Mouse (Mus musculus): ENCODE measurements around the gene Mtus2. TPM values are rescaled to one million over a fixed set of nuclear protein-coding genes. Genes with fewer than 3 reads are reported as not detected.
"Not testable (repeated sequence)": the region's sequence is repeated elsewhere in the genome, so short reads cannot be mapped to it uniquely, and the experiment has no call there.

The Mtus2 gene
- polyA plus RNA-seq, 1 experiment from 2014 or later: 20.4 TPM

DNA sequence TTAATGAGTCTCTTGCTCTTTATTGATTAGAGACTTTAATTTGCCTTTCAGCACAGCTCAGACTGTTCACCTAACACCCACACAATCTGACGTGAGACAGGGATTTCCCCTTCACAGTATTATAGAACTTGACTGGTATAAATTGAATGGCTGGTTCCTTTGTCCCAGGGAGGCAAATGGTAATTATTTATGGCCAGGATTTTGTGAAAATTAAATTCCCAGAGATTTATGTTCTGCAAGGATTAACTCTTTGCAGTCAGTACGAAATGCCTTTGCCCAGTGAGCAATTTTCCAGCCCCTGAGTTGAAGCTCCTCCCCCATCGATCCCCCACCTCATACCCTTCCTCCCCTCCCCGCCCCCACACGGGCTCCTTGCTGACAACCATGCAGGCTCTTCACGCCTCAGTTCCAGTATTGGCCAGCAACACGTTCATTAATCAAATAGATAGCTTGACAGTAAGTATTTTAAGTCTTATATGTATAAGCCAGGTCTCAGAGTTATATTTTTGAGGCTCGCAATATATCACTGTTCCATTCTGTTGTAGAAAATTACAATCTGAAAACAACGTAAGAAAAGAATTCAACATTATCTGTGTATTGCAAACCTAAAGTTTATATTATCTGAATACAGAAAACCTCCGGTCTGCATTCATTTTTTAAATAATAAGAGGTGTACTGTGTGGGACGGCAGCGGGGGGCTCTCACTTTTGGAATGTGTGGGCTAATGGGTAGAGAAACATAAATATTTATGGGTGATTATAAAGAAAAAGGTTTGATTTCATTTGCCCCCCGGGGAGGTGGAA is 195.7 kb downstream of the Mtus2 start:
- Histone ChIP-seq H3K4me3 (ENCODE audit: low read length) (no peak overlapping the region), H3K9ac (ENCODE audit: low read depth, low read length) (no peak overlapping the region), H3K27ac (ENCODE audit: low read length) (no peak overlapping the region), H3K9me3 (ENCODE audit: control insufficient read depth, low read length) (no peaks in the 10 kb centered on the region), H3K27me3 (replicated peaks; ENCODE audit: control insufficient read depth, insufficient read depth, low read length) (no peaks in the 10 kb centered on the region), H3K4me2 (ENCODE audit: low read depth, low read length) (no peak overlapping the region), H3K36me3 (ENCODE audit: control insufficient read depth, insufficient read depth, low read length) (no peaks in the 10 kb centered on the region), H3K4me1 (ENCODE audit: control insufficient read depth, insufficient read depth, low read length) (no peaks in the 10 kb centered on the region)
- ATAC-seq: no peak
- WGBS: 60% methylated on average over 13 of the region's 13 CpGs

- Histone ChIP-seq H3K36me3 (ENCODE audit: control insufficient read depth, insufficient read depth, low read length) (no peaks in the 10 kb centered on the region), H3K4me1 (ENCODE audit: control insufficient read depth, insufficient read depth, low read length) (no peaks in the 10 kb centered on the region), H3K4me2 (ENCODE audit: low read depth, low read length) (no peak overlapping the region), H3K9ac (ENCODE audit: low read depth, low read length) (no peak overlapping the region), H3K27ac (ENCODE audit: low read length) (no peak overlapping the region), H3K9me3 (ENCODE audit: control insufficient read depth, low read length) (no peaks in the 10 kb centered on the region), H3K27me3 (replicated peaks; ENCODE audit: control insufficient read depth, insufficient read depth, low read length) (no peaks in the 10 kb centered on the region), H3K4me3 (ENCODE audit: low read length) (no peak overlapping the region)
- WGBS: 66% methylated on average over 9 of the region's 9 CpGs
- ATAC-seq: no peak
These were observed 196.2 kb downstream of the Mtus2 start for GRCm38 (mm10) chr5:148153403-148153713.

DNA sequence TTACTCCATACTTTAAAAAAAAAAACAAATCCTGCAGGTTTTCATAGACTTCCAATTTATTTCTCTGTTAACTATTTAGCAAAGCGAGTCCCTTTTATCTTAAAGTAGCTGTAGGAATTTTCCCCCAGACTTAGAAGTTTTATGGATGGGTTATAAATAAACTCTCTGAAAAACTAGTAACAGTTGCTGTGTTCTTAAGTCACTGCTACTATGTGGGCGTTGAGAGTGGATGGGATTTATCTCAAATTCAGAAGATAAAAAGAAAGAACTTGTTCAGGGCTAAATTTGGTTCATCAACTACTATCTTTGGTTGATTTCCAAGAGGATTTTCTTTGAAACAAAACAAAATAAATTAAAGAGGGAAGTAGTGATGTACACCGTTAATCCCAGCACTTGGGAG is 197.6 kb downstream of the Mtus2 start:
- no peak overlapping the region for H3K27ac ChIP-seq (ENCODE audit: low read length)
- ATAC-seq: no peak
- H3K36me3 ChIP-seq (ENCODE audit: control insufficient read depth, insufficient read depth, low read length): no peaks in the 10 kb centered on the region
- H3K4me3 ChIP-seq (ENCODE audit: low read length): no peak overlapping the region
- H3K27me3 ChIP-seq (replicated peaks; ENCODE audit: control insufficient read depth, insufficient read depth, low read length): no peaks in the 10 kb centered on the region
- WGBS: 84% methylated on average over 3 of the region's 3 CpGs
- no peaks in the 10 kb centered on the region for H3K4me1 ChIP-seq (ENCODE audit: control insufficient read depth, insufficient read depth, low read length)
- no peak overlapping the region for H3K4me2 ChIP-seq (ENCODE audit: low read depth, low read length)
- H3K9ac ChIP-seq (ENCODE audit: low read depth, low read length): no peak overlapping the region
- no peaks in the 10 kb centered on the region for H3K9me3 ChIP-seq (ENCODE audit: control insufficient read depth, low read length)

DNA sequence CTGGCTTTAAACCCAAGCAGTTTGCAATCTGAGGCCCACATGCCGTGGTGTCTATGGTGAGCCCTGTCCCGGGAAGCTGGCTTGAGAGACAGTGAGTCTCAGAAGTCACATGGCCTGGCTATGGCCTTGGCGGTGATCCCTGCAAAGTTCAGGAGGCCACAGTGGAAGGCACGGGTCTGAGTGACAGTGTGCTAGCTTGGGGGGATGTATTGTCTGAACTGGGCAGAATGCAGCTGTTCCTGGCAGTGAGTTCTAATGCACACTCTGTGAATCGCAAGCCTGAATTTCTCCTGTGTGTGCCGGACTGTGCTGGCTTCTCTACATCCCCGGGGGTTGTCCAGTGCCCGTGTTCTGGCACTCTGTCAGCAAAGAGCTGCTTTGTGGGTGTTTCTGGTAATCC is 202.2 kb downstream of the Mtus2 start:
- no peak for ATAC-seq
- no peaks in the 10 kb centered on the region for H3K9me3 ChIP-seq (ENCODE audit: control insufficient read depth, low read length)
- H3K27ac ChIP-seq (ENCODE audit: low read length): no peak overlapping the region
- 65% methylated on average over 8 of the region's 8 CpGs for WGBS
- H3K9ac ChIP-seq (ENCODE audit: low read depth, low read length): no peak overlapping the region
- no peaks in the 10 kb centered on the region for H3K27me3 ChIP-seq (replicated peaks; ENCODE audit: control insufficient read depth, insufficient read depth, low read length)
- no peak overlapping the region for H3K4me2 ChIP-seq (ENCODE audit: low read depth, low read length)
- no peaks in the 10 kb centered on the region for H3K4me1 ChIP-seq (ENCODE audit: control insufficient read depth, insufficient read depth, low read length)
- no peak overlapping the region for H3K4me3 ChIP-seq (ENCODE audit: low read length)
- H3K36me3 ChIP-seq (ENCODE audit: control insufficient read depth, insufficient read depth, low read length): no peaks in the 10 kb centered on the region

DNA sequence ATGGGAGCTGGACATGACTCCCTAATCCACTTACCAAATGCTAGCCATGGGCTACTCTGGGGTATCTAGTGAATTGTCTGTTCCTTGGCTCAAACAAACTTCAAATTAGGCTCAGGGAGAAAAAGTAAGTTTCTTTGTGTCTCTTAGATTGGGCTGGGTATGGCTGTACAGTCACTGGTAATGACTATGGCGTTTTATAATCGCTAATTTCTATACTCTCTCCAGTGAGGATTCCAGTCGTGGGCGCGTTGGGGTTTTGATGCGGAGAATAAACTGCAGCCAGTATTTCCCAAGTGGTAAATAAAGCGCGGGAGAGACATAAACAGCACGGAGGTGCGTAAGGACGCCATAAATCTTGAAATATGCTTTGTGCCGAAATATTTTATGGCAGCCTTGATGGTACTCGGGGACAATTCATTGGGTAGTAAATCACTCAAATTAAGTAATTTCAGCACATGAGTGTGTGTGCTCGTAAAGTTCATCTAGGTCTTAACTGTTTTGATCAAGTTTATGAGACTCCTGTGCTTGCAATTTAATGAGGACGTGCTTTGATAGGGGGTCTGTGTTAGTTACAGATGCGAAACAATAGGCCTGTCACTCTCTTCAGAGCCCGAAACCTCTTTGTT is 203.5 kb downstream of the Mtus2 start:
- Histone ChIP-seq H3K27ac (ENCODE audit: low read length) (no peak overlapping the region), H3K4me1 (ENCODE audit: control insufficient read depth, insufficient read depth, low read length) (no peaks in the 10 kb centered on the region), H3K36me3 (ENCODE audit: control insufficient read depth, insufficient read depth, low read length) (no peaks in the 10 kb centered on the region), H3K9me3 (ENCODE audit: control insufficient read depth, low read length) (no peaks in the 10 kb centered on the region), H3K4me2 (ENCODE audit: low read depth, low read length) (no peak overlapping the region), H3K9ac (ENCODE audit: low read depth, low read length) (no peak overlapping the region), H3K4me3 (ENCODE audit: low read length) (no peak overlapping the region), H3K27me3 (replicated peaks; ENCODE audit: control insufficient read depth, insufficient read depth, low read length) (no peaks in the 10 kb centered on the region)
- WGBS: 76% methylated on average over 17 of the region's 17 CpGs
- no peak for ATAC-seq

DNA sequence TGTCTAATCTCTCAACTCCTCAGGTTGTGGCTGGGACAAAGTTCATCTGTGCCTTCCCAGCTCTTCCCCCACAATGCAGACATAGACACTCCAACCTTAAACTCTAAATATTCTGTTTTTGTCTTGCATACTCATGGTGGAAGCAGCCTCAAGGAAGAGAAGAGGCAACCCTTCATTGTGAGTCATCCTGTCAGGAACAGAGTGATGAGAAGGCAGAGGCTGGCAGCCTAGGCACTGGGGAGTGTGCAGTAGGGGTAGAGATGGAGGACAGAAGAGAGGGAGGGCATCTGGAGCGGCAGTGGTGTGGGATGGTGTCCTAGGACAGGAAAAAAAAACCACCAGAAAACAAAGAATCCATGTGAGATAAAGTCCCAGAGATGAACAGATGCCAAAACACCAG is 208.0 kb downstream of the Mtus2 start:
- no peaks in the 10 kb centered on the region for H3K36me3 ChIP-seq (ENCODE audit: control insufficient read depth, insufficient read depth, low read length)
- ATAC-seq: no peak
- H3K9ac ChIP-seq (ENCODE audit: low read depth, low read length): no peak overlapping the region
- no peak overlapping the region for H3K27ac ChIP-seq (ENCODE audit: low read length)
- H3K4me1 ChIP-seq (ENCODE audit: control insufficient read depth, insufficient read depth, low read length): no peaks in the 10 kb centered on the region
- H3K4me2 ChIP-seq (ENCODE audit: low read depth, low read length): no peak overlapping the region
- H3K27me3 ChIP-seq (replicated peaks; ENCODE audit: control insufficient read depth, insufficient read depth, low read length): no peaks in the 10 kb centered on the region
- WGBS: 86% methylated on average over 1 of the region's 1 CpGs
- no peaks in the 10 kb centered on the region for H3K9me3 ChIP-seq (ENCODE audit: control insufficient read depth, low read length)
- no peak overlapping the region for H3K4me3 ChIP-seq (ENCODE audit: low read length)

- 44% methylated on average over 4 of the region's 4 CpGs for WGBS
- no peak for ATAC-seq
- no peaks in the 10 kb centered on the region for H3K27me3 ChIP-seq (replicated peaks; ENCODE audit: control insufficient read depth, insufficient read depth, low read length)
- H3K4me1 ChIP-seq (ENCODE audit: control insufficient read depth, insufficient read depth, low read length): no peaks in the 10 kb centered on the region
- no peak overlapping the region for H3K4me3 ChIP-seq (ENCODE audit: low read length)
- no peaks in the 10 kb centered on the region for H3K36me3 ChIP-seq (ENCODE audit: control insufficient read depth, insufficient read depth, low read length)
- no peak overlapping the region for H3K9ac ChIP-seq (ENCODE audit: low read depth, low read length)
- H3K9me3 ChIP-seq (ENCODE audit: control insufficient read depth, low read length): no peaks in the 10 kb centered on the region
- H3K27ac ChIP-seq (ENCODE audit: low read length): no peak overlapping the region
- H3K4me2 ChIP-seq (ENCODE audit: low read depth, low read length): no peak overlapping the region
These were observed 218.0 kb downstream of the Mtus2 start for GRCm38 (mm10) chr5:148175091-148175490.

DNA sequence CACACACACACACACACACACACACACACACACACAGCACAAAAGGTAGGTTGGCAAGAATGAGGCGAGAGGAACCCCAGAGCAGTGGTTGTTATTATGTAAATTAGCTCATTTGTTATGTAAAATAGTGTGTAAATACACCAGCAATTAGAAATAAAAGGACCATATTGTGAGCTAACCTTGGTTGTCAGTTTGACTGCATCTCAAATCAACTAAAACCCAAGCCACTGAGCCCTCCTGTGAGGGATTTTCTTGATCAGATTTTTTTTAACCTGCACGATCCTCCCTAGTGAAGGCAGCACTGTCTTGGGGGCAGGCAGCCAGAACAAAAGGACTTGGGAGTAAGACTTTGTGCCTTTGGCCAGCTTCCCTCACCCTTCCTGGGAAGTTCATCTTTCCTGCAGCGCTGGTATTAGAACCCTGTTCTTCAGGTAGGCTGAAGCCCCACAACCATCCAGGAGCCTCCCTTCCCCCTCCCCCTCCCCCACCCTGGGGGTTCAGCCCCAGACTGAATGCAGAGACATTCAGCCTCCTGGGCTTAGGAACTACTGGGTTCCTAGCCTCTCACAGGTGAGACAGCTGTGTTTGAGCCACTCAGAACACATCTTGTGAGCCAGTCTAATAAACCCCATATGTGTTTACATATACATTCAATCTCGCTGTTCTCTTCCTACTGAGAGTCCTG is 218.8 kb downstream of the Mtus2 start:
- WGBS: 73% methylated on average over 4 of the region's 4 CpGs
- ATAC-seq: no peak
- H3K36me3 ChIP-seq (ENCODE audit: control insufficient read depth, insufficient read depth, low read length): no peaks in the 10 kb centered on the region

DNA sequence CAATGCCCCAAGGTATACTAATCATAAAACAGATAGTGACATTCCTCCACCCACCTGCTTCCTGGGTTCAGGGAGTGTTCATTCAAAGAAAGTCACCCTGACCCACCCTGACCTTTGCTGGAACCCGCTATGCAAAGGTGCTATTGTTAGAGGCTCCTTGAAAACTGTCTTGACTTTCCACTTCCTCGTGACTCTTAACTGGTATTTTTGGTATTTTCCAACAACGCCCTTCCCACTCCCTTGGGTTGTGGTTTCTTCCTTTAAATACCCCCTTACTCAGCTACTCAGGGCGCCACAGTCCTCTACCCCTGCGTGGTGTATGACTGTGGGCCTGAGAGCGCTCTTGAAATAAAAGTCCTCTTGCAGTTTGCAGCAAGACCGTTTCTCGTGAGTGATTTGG is 219.4 kb downstream of the Mtus2 start:
- H3K9me3 ChIP-seq (ENCODE audit: control insufficient read depth, low read length); H3K9ac ChIP-seq (ENCODE audit: low read depth, low read length); ATAC-seq; H3K27ac ChIP-seq (ENCODE audit: low read length); H3K4me2 ChIP-seq (ENCODE audit: low read depth, low read length); H3K4me1 ChIP-seq (ENCODE audit: control insufficient read depth, insufficient read depth, low read length); H3K36me3 ChIP-seq (ENCODE audit: control insufficient read depth, insufficient read depth, low read length); H3K27me3 ChIP-seq (replicated peaks; ENCODE audit: control insufficient read depth, insufficient read depth, low read length); H3K4me3 ChIP-seq (ENCODE audit: low read length): not testable (repeated sequence)
- 90% methylated on average over 8 of the region's 8 CpGs for WGBS

More for the DNA sequence above, 218.8 kb downstream of the Mtus2 start:
- H3K27ac ChIP-seq (ENCODE audit: low read length): no peak overlapping the region
- no peak overlapping the region for H3K4me3 ChIP-seq (ENCODE audit: low read length)
- no peaks in the 10 kb centered on the region for H3K9me3 ChIP-seq (ENCODE audit: control insufficient read depth, low read length)
- no peaks in the 10 kb centered on the region for H3K4me1 ChIP-seq (ENCODE audit: control insufficient read depth, insufficient read depth, low read length)
- H3K9ac ChIP-seq (ENCODE audit: low read depth, low read length): no peak overlapping the region
- H3K4me2 ChIP-seq (ENCODE audit: low read depth, low read length): no peak overlapping the region
- no peaks in the 10 kb centered on the region for H3K27me3 ChIP-seq (replicated peaks; ENCODE audit: control insufficient read depth, insufficient read depth, low read length)
